Mouse (Mus musculus) cerebellum, adult (tissue): ENCODE measurements around the gene Mettl24.
"Not testable (repeated sequence)": the region's sequence is repeated elsewhere in the genome, so short reads cannot be mapped to it uniquely, and the experiment has no call there.

ENCODE experiments used
- ATAC-seq: cut with Nextera tagmentation; 2 replicates; pipeline ENCODE4 v1.9.2; 2017; ENCODE audit warnings: mild to moderate bottlenecking, moderate library complexity, mixed read lengths; ENCODE audit not compliant: insufficient number of reproducible peaks, low FRiP score, low TSS enrichment

Mettl24 gene

GRCm38 (mm10) chr10:40777171-40777570, 94.1 kb downstream of the Mettl24 start:
- ATAC-seq, result no peak

- ATAC-seq, result no peak
Measured at GRCm38 (mm10) chr10:40778472-40778871, 95.4 kb downstream of the Mettl24 start.

- no peak for ATAC-seq
Measured at GRCm38 (mm10) chr10:40790406-40790805, 107.3 kb downstream of the Mettl24 start.

- ATAC-seq, result no peak
Measured at GRCm38 (mm10) chr10:40792115-40792514, 109.0 kb downstream of the Mettl24 start.

GRCm38 (mm10) chr10:40805221-40805620, 122.1 kb downstream of the Mettl24 start:
- ATAC-seq, result no peak

GRCm38 (mm10) chr10:40806221-40806620, 123.1 kb downstream of the Mettl24 start:
- ATAC-seq, result no peak

- ATAC-seq, result not testable (repeated sequence)
Measured at GRCm38 (mm10) chr10:40809411-40809910, 126.4 kb downstream of the Mettl24 start.

GRCm38 (mm10) chr10:40813627-40814026, 130.5 kb downstream of the Mettl24 start:
- ATAC-seq, result no peak

- ATAC-seq, result no peak
Measured at GRCm38 (mm10) chr10:40816471-40816870, 133.4 kb downstream of the Mettl24 start.

GRCm38 (mm10) chr10:40825952-40826351, 142.9 kb downstream of the Mettl24 start:
- no peak for ATAC-seq

GRCm38 (mm10) chr10:40827706-40828105, 144.6 kb downstream of the Mettl24 start:
- no peak for ATAC-seq

GRCm38 (mm10) chr10:40830312-40830711, 147.2 kb downstream of the Mettl24 start:
- no peak for ATAC-seq

GRCm38 (mm10) chr10:40831267-40831666, 148.2 kb downstream of the Mettl24 start:
- ATAC-seq, result no peak

GRCm38 (mm10) chr10:40840086-40840485, 157.0 kb downstream of the Mettl24 start:
- no peak for ATAC-seq

- ATAC-seq, result no peak
Measured at GRCm38 (mm10) chr10:40843841-40844240, 160.8 kb downstream of the Mettl24 start.

- no peak for ATAC-seq
Measured at GRCm38 (mm10) chr10:40844546-40844945, 161.5 kb downstream of the Mettl24 start.

- ATAC-seq, result no peak
Measured at GRCm38 (mm10) chr10:40845626-40846025, 162.5 kb downstream of the Mettl24 start.

- ATAC-seq, result peak; percentile 96
Measured at GRCm38 (mm10) chr10:40847176-40847874, 164.2 kb downstream of the Mettl24 start.

- ATAC-seq, result no peak
Measured at GRCm38 (mm10) chr10:40850644-40851043, 167.6 kb downstream of the Mettl24 start.

GRCm38 (mm10) chr10:40851138-40851537, 168.1 kb downstream of the Mettl24 start:
- ATAC-seq, result no peak

GRCm38 (mm10) chr10:40855616-40856015, 172.5 kb downstream of the Mettl24 start:
- ATAC-seq, result no peak

- ATAC-seq, result no peak
Measured at GRCm38 (mm10) chr10:40856703-40857102, 173.6 kb downstream of the Mettl24 start.
